Mouse (Mus musculus): ENCODE measurements around the gene Prdm10. TPM values are rescaled to one million over a fixed set of nuclear protein-coding genes. Genes with fewer than 3 reads are reported as not detected.

Prdm10 gene
- polyA plus RNA-seq, 1 experiment = 7.3 TPM

GRCm38 (mm10) chr9:31334991-31335390 lies 54.7 kb downstream of the Prdm10 start:
- DNase-seq = no peak
- Histone ChIP-seq H3K4me1 (ENCODE audit: control insufficient read depth, insufficient read depth, low read length) (no peaks in the 10 kb centered on the region), H3K4me3 (replicated peaks; ENCODE audit: extremely low read depth, low read depth, low read length) (no peak overlapping the region)
- 88% methylated on average over 6 of the region's 6 CpGs for WGBS
- TF ChIP-seq CTCF (IDR thresholded peaks at IDR 0.05; ENCODE audit: insufficient read depth, low read length) = no peak
- no peak for TF ChIP-seq POLR2A (IDR thresholded peaks at IDR 0.05; ENCODE audit: borderline replicate concordance, extremely low read depth, low read depth, low read length)

GRCm38 (mm10) chr9:31344289-31344831 lies 64.0 kb downstream of the Prdm10 start:
- Histone ChIP-seq H3K4me1 (ENCODE audit: control insufficient read depth, insufficient read depth, low read length) (no peaks in the 10 kb centered on the region), H3K4me3 (replicated peaks; ENCODE audit: extremely low read depth, low read depth, low read length) (no peak overlapping the region)
- WGBS = 71% methylated on average over 11 of the region's 11 CpGs
- DNase-seq = no peak
- TF ChIP-seq CTCF (IDR thresholded peaks at IDR 0.05; ENCODE audit: insufficient read depth, low read length) = no peak
- no peak for TF ChIP-seq POLR2A (IDR thresholded peaks at IDR 0.05; ENCODE audit: borderline replicate concordance, extremely low read depth, low read depth, low read length)

GRCm38 (mm10) chr9:31346575-31347080 lies 66.3 kb downstream of the Prdm10 start:
- Histone ChIP-seq H3K4me1 (ENCODE audit: control insufficient read depth, insufficient read depth, low read length) (no peaks in the 10 kb centered on the region), H3K4me3 (replicated peaks; ENCODE audit: extremely low read depth, low read depth, low read length) (no peak overlapping the region)
- WGBS = 52% methylated on average over 15 of the region's 15 CpGs
- no peak for DNase-seq
- TF ChIP-seq CTCF (IDR thresholded peaks at IDR 0.05; ENCODE audit: insufficient read depth, low read length) = no peak
- TF ChIP-seq POLR2A (IDR thresholded peaks at IDR 0.05; ENCODE audit: borderline replicate concordance, extremely low read depth, low read depth, low read length) = no peak

- no peak overlapping the region for H3K4me3 ChIP-seq (replicated peaks; ENCODE audit: extremely low read depth, low read depth, low read length)
- TF ChIP-seq POLR2A (IDR thresholded peaks at IDR 0.05; ENCODE audit: borderline replicate concordance, extremely low read depth, low read depth, low read length) = no peak
- TF ChIP-seq CTCF (IDR thresholded peaks at IDR 0.05; ENCODE audit: insufficient read depth, low read length) = no peak
- WGBS = 82% methylated on average over 4 of the region's 4 CpGs
- DNase-seq = no peak
- no peaks in the 10 kb centered on the region for H3K4me1 ChIP-seq (ENCODE audit: control insufficient read depth, insufficient read depth, low read length)
Measured at GRCm38 (mm10) chr9:31348458-31348857, 68.1 kb downstream of the Prdm10 start.

- TF ChIP-seq CTCF (IDR thresholded peaks at IDR 0.05; ENCODE audit: insufficient read depth, low read length) = peak; percentile 94
- TF ChIP-seq POLR2A (IDR thresholded peaks at IDR 0.05; ENCODE audit: borderline replicate concordance, extremely low read depth, low read depth, low read length) = no peak
- 62% methylated on average over 11 of the region's 11 CpGs for WGBS
- Histone ChIP-seq H3K4me3 (replicated peaks; ENCODE audit: extremely low read depth, low read depth, low read length) (no peak overlapping the region), H3K4me1 (ENCODE audit: control insufficient read depth, insufficient read depth, low read length) (no peaks in the 10 kb centered on the region)
- DNase-seq = peak; percentile 73
Measured at GRCm38 (mm10) chr9:31348915-31349314, 68.6 kb downstream of the Prdm10 start.

GRCm38 (mm10) chr9:31352716-31353115 lies 72.4 kb downstream of the Prdm10 start:
- 73% methylated on average over 2 of the region's 2 CpGs for WGBS
- no peak for TF ChIP-seq CTCF (IDR thresholded peaks at IDR 0.05; ENCODE audit: insufficient read depth, low read length)
- no peak for TF ChIP-seq POLR2A (IDR thresholded peaks at IDR 0.05; ENCODE audit: borderline replicate concordance, extremely low read depth, low read depth, low read length)
- no peak for DNase-seq

GRCm38 (mm10) chr9:31353518-31353917 lies 73.2 kb downstream of the Prdm10 start:
- TF ChIP-seq POLR2A (IDR thresholded peaks at IDR 0.05; ENCODE audit: borderline replicate concordance, extremely low read depth, low read depth, low read length) = no peak
- no peak for TF ChIP-seq CTCF (IDR thresholded peaks at IDR 0.05; ENCODE audit: insufficient read depth, low read length)
- WGBS = 85% methylated on average over 10 of the region's 10 CpGs
- no peak overlapping the region for H3K4me3 ChIP-seq (replicated peaks; ENCODE audit: extremely low read depth, low read depth, low read length)
- no peaks in the 10 kb centered on the region for H3K4me1 ChIP-seq (ENCODE audit: control insufficient read depth, insufficient read depth, low read length)
- no peak for DNase-seq

More at GRCm38 (mm10) chr9:31352716-31353115, 72.4 kb downstream of the Prdm10 start:
- Histone ChIP-seq H3K4me1 (ENCODE audit: control insufficient read depth, insufficient read depth, low read length) (no peaks in the 10 kb centered on the region), H3K4me3 (replicated peaks; ENCODE audit: extremely low read depth, low read depth, low read length) (no peak overlapping the region)

- DNase-seq = no peak
- TF ChIP-seq CTCF (IDR thresholded peaks at IDR 0.05; ENCODE audit: insufficient read depth, low read length) = no peak
- TF ChIP-seq POLR2A (IDR thresholded peaks at IDR 0.05; ENCODE audit: borderline replicate concordance, extremely low read depth, low read depth, low read length) = no peak
- WGBS = 77% methylated on average over 7 of the region's 7 CpGs
- Histone ChIP-seq H3K4me1 (ENCODE audit: control insufficient read depth, insufficient read depth, low read length) (no peaks in the 10 kb centered on the region), H3K4me3 (replicated peaks; ENCODE audit: extremely low read depth, low read depth, low read length) (no peak overlapping the region)
Measured at GRCm38 (mm10) chr9:31354051-31354450, 73.7 kb downstream of the Prdm10 start.

GRCm38 (mm10) chr9:31363698-31364609 lies 83.6 kb downstream of the Prdm10 start:
- DNase-seq = no peak
- 76% methylated on average over 9 of the region's 9 CpGs for WGBS
- H3K4me1 ChIP-seq (ENCODE audit: control insufficient read depth, insufficient read depth, low read length) = no peaks in the 10 kb centered on the region
- TF ChIP-seq CTCF (IDR thresholded peaks at IDR 0.05; ENCODE audit: insufficient read depth, low read length) = no peak
- no peak for TF ChIP-seq POLR2A (IDR thresholded peaks at IDR 0.05; ENCODE audit: borderline replicate concordance, extremely low read depth, low read depth, low read length)
- no peak overlapping the region for H3K4me3 ChIP-seq (replicated peaks; ENCODE audit: extremely low read depth, low read depth, low read length)
